Mouse (Mus musculus) lung, postnatal 0 days (tissue): Measurements from ENCODE around the gene Boll.

ENCODE experiments used
- CTCF ChIP-seq: IDR thresholded peaks from 2 replicates; pipeline ENCODE4 v1.5.1; 2016; ENCODE audit warnings: antibody characterized with exemption, mild to moderate bottlenecking
- EP300 ChIP-seq: IDR thresholded peaks from 2 replicates; pipeline ENCODE4 v1.6.1; 2016; ENCODE audit warnings: antibody characterized with exemption, mild to moderate bottlenecking, control low read depth

DNA sequence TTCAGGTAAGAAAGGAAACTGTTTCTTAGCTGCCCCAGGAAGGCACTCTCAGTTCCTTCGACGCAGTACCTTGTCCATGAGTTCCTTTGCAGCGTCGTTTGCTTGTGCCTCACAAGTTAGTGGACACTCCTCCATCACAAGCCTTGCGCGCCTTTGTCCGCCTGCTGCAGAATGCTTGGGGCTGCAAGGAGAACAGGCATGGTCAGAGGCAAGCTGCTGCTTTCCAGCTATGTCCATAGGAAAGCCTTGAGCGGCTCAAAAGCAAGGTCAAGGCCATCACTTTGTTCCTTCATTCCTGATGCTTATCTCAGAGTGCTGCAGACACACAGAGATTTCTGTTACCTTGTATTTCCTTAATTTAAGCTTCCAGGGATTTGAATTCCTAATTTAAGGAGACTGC is 152.2 kb downstream of the Boll start:
- no peak for TF ChIP-seq EP300
- no peak for TF ChIP-seq CTCF
